Mouse (Mus musculus): ENCODE measurements around the gene Zbtb20.

DNA sequence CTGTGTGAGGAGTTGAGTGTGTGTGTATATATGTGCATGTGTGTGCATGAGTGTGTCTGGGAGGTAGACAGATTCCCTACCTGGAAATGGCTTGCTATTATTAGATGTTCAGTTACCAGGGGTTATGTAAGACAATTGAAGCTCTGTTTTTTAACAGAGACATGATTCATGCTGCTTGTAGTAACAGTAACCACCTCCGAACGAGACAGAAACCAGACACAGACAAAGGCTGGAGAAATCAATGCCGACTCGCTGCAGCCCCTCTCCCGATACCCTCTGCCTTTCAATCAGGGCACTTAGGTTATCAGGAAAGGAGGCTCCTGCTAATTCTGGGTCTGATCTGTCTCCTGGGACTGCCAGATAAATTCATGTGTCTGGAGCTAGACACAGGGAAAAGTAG lies 681.7 kb downstream of the Zbtb20 start:
- TF ChIP-seq CTCF (IDR thresholded peaks at IDR 0.05; ENCODE audit: low read depth) (no peak), EP300 (IDR thresholded peaks at IDR 0.05; ENCODE audit: low read depth) (no peak)

Data from liver, embryonic 14.5 days (tissue).